Mouse (Mus musculus): ENCODE results near the gene Ppp1r12b.

DNA sequence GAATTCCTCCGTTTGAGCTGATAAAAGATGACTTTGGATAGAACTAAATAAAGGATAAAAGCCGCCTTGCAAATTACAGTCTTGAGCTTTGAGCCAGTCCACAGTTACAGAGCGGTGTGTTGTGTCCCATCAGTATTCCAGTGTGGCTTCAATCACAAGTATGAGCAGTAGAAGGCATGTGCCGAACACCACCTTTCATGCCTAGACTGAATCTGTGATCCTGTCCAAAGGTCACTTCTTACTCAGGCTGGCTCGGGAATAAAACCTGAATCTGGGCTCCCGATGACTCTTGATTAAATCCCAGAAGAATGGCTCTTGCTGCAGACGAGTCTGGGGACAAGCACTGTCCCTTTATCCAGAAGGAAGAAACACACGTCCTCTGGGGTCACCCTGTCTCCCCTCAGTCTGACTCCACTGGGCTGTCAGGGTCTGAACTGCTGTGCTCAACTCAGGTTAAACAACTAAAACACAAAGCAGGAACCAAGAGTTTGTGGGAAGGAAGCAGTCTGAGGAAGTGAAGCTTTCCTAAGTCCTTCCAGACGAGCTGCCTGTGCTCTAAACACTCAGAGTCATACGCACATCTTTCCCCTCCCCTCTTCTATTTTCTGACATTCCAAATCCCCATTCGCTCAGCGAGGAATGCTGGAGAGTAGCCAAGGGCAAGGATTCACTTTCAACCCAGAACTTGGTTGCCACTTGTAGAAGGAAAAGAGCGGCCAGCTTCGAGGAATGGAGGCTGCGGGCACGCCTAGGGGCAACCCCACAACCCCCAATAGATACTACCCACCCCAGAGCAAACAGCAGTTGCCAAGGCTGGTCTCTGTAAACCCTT is 152.2 kb downstream of the Ppp1r12b start:
- TF ChIP-seq POLR2A (IDR thresholded peaks at IDR 0.05; ENCODE audit: low read depth, low read length) (no peak), CTCF (IDR thresholded peaks at IDR 0.05; ENCODE audit: extremely low read depth, insufficient read length, insufficient replicate concordance, low read depth, low read length) (no peak)
